Mouse (Mus musculus): ENCODE results near the gene Rps15a. TPM values are rescaled to one million over a fixed set of nuclear protein-coding genes. Genes with fewer than 3 reads are reported as not detected.

Rps15a gene
- polyA plus RNA-seq, 1 experiment from 2014 or later = 594 TPM

- Histone ChIP-seq H3K4me1 (replicated peaks) (no peaks in the 10 kb centered on the region), H3K9me3 (replicated peaks) (no peaks in the 10 kb centered on the region), H3K9ac (no peak overlapping the region), H3K4me3 (replicated peaks) (no peak overlapping the region), H3K36me3 (no peaks in the 10 kb centered on the region), H3K27ac (no peak overlapping the region), H3K4me2 (no peak overlapping the region), H3K27me3 (no peaks in the 10 kb centered on the region)
- ATAC-seq (ENCODE audit: low read depth) = no peak
- DNase-seq = no peak
- WGBS (ENCODE audit: insufficient replicate concordance) = 78% methylated on average over 5 of the region's 5 CpGs
Measured at GRCm38 (mm10) chr7:118067261-118067660, 48.7 kb downstream of the Rps15a start.

- Histone ChIP-seq H3K9me3 (replicated peaks) (peaks cover 7% of the 10 kb centered on the region), H3K4me1 (replicated peaks) (no peaks in the 10 kb centered on the region), H3K9ac (no peak overlapping the region), H3K36me3 (no peaks in the 10 kb centered on the region), H3K4me2 (no peak overlapping the region), H3K4me3 (replicated peaks) (no peak overlapping the region), H3K27ac (no peak overlapping the region), H3K27me3 (no peaks in the 10 kb centered on the region)
- 59% methylated on average over 6 of the region's 6 CpGs for WGBS (ENCODE audit: insufficient replicate concordance)
- no peak for ATAC-seq (ENCODE audit: low read depth)
- DNase-seq = no peak
Measured at GRCm38 (mm10) chr7:118056300-118056699, 59.7 kb downstream of the Rps15a start.

Other genes starting within 250 kb of the Rps15a start
- 390 and 411 TPM in 2 replicates for gene Arl6ip1, start 13.5 kb upstream of the Rps15a start, polyA plus RNA-seq (2015; fragmentation: Nextera tagmentation; extraction: Ambion mirVana)
- 5.8 and 6.0 TPM in 2 replicates for gene Smg1, start 127.5 kb upstream of the Rps15a start, polyA plus RNA-seq (2015; fragmentation: Nextera tagmentation; extraction: Ambion mirVana)